Mouse (Mus musculus): ENCODE data around the gene Gm11756.
"Not testable (repeated sequence)": the region's sequence is repeated elsewhere in the genome, so short reads cannot be mapped to it uniquely, and the experiment has no call there.

The Gm11756 gene

GRCm38 (mm10) chr4:73920660-73921059 lies at the start of gene Gm11756:
TSS of gene Gm11756 (minus strand) at chr4:73920760.
- DNase-seq, result not testable (repeated sequence)

GRCm38 (mm10) chr4:73950375-73950896 lies 29.9 kb upstream of the Gm11756 start, which contains the start of gene 2310002L09Rik:
TSS of gene 2310002L09Rik (minus strand) at chr4:73950846.
- DNase-seq, result no peak

- DNase-seq, result not testable (repeated sequence)
Observed at GRCm38 (mm10) chr4:73905853-73906252, 14.7 kb downstream of the Gm11756 start, which contains the start of gene Gm13871. TSS of gene Gm13871 (minus strand) at chr4:73905953.

- not testable (repeated sequence) for DNase-seq
Observed at GRCm38 (mm10) chr4:73891012-73891411, 29.5 kb downstream of the Gm11756 start, which contains the start of gene Gm11757. TSS of gene Gm11757 (minus strand) at chr4:73891112.

- not testable (repeated sequence) for DNase-seq
Observed at GRCm38 (mm10) chr4:73876166-73876565, 44.4 kb downstream of the Gm11756 start, which contains the start of gene Gm11758. TSS of gene Gm11758 (minus strand) at chr4:73876266.

All from cerebellum, postnatal 14 days (tissue).